Mouse (Mus musculus): ENCODE measurements around the gene Tagln. TPM values are rescaled to one million over a fixed set of nuclear protein-coding genes. Genes with fewer than 3 reads are reported as not detected.
A peak's percentile ranks its signal among the peaks of the same experiment; 100 is the strongest.

The Tagln gene
- 930 TPM for polyA plus RNA-seq (2021)

DNA sequence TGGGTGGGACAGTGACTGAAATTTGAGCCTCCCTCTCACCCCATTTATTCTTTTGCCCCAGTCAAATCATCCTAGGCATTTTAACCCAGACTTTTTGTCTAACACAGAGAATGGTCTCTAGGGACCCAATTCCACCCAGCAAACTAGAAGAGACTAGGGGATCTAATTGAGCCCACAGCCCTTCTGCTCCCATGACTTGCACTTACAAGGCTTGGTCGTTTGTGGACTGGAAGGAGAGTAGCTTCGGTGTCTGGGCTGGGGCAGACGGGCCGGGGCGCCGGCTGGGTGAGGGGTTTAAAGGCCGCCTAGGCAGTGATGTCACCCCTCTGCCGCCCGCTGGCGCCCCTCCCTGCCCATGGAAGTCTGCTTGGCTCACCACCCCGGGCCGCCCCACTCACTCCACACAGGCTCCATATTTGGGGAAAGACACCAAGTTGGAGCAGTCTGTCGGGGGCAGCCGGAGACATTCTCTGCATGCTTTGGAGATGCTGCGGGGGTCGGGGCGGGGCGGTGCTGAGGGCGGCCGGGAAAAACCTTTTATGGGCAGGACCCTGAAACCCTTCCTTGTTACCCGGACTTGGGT lies at the start of gene Tagln:
Gene Tagln (minus strand): TSS at position 431 of the 583 bp plus-strand sequence.
- no peak for DNase-seq (ENCODE audit: low read depth, low spot score)
- ATAC-seq: peak; percentile 32
- no peaks in the 10 kb centered on the region for H3K27me3 ChIP-seq
- POLR2A ChIA-PET: no interaction called here
- no peak for TF ChIP-seq CTCF (IDR thresholded peaks at IDR 0.05)
- CTCF ChIA-PET: interaction anchor here (3.1 kb wide), 1 partner anchor 24 kb away, joined by 13 read pairs; no protein-coding TSS in a partner anchor
- in situ Hi-C loops (cut with MboI; ENCODE audit: low pct_unique_long_range_greater_than_20kb): no loop called here

DNA sequence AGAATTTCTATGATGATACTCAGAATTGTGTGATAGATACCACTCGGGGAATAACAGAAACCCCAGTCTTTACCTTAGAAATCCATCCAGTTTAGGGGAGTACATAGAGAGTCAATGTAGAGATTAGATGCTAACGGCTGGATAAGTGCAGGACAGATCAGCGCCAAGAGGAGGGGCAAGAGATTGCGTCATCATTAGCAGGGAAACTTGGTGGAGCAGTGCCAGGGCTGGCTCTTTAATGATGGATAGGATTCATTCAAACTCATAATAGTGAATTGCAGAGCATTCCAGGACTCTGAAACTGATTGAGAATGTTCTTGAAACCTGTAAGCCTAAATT lies 49.3 kb upstream of the Tagln start:
- in situ Hi-C loops (cut with MboI; ENCODE audit: low pct_unique_long_range_greater_than_20kb): no loop called here
- H3K27me3 ChIP-seq: no peaks in the 10 kb centered on the region
- CTCF ChIA-PET: no interaction called here
- TF ChIP-seq CTCF (IDR thresholded peaks at IDR 0.05): no peak
- DNase-seq (ENCODE audit: low read depth, low spot score) (no peak), ATAC-seq (no peak)
- POLR2A ChIA-PET: no interaction called here

DNA sequence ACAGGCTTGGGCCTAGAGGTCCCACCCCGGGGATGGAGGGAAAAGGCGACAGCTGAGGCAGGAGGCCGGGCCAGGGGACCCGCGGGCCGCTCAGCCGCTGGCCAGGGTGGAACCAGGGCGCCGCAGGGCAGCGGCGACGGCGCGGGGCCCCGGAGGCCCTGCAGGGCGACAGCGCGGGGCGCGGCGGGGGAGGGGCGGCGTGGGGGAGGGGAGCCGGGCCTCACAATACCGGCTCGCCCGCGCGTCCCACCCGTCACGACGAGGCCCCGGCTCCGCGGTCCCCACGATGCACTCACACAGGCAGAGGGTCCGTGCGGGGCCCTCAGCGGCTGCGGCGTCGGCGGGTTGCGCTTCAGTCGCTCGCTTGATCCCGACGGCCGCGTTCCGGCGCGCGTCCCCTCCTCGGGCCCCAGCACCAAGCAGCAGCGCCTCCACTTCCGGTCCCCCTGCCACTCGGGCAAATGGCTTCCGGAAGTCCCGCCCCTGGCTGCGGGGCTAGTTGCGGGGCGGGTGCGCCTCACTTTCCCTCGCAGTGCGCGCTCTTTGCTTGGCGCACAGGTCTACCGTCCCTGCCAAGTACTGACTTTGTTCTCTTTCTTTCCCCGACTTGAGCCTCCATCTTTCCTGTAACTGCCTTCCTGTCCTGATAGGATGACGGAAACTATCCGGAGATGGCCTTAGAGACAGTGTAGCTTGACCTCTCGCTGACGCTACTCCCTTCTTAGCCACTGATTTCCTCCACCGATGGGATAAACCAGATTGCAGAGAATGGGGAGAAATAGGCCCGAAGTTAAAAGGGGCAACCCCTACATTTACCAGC lies 48.8 kb upstream of the Tagln start:
- H3K27me3 ChIP-seq: no peaks in the 10 kb centered on the region
- ChIA-PET CTCF (no interaction called here), POLR2A (no interaction called here)
- in situ Hi-C loops (cut with MboI; ENCODE audit: low pct_unique_long_range_greater_than_20kb): no loop called here
- DNase-seq (ENCODE audit: low read depth, low spot score) (no peak), ATAC-seq (peak; percentile 81)
- TF ChIP-seq CTCF (IDR thresholded peaks at IDR 0.05): no peak

DNA sequence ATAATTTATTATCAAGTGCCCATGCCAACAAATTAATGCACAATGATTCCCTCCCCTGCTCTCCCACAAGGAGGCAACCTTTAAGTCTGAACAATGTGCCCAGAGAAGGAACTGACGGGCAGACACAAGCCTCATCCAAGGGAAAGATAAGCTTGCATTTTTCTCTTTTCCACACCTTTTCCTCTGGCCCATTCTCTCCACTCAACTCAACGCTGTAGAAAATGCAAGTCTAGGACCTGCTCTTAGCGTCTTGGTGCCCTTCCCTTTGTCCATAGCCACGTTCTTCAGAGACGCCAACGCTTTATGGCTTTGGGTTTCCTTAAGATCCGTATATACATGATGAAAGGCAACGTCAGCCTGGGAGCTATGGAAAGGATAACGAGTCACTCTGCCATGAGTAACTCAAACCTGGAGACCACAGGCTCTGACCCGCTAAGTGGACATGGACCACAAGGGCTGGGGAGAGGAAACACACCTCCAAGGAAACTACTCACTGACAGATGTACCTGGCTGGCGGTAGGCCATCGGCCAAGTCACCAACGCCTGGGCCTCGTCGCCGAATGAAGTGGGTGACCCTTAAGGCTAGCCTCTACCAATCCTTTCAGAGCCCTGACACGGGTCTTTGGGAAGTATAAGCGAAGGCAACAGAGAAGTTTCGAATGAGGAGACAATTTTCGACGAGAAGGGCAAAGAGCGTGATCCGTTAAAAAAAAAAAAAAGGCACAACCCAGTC lies 48.0 kb upstream of the Tagln start:
- in situ Hi-C loops (cut with MboI; ENCODE audit: low pct_unique_long_range_greater_than_20kb): no loop called here
- peak; percentile 46 for TF ChIP-seq CTCF (IDR thresholded peaks at IDR 0.05)
- ATAC-seq: no peak
- ChIA-PET CTCF (no interaction called here), POLR2A (interaction anchor here (1.1 kb wide), 1 partner anchor 205 kb away, joined by 4 read pairs; no protein-coding TSS in a partner anchor)
- DNase-seq (ENCODE audit: low read depth, low spot score): no peak
- H3K27me3 ChIP-seq: no peaks in the 10 kb centered on the region

DNA sequence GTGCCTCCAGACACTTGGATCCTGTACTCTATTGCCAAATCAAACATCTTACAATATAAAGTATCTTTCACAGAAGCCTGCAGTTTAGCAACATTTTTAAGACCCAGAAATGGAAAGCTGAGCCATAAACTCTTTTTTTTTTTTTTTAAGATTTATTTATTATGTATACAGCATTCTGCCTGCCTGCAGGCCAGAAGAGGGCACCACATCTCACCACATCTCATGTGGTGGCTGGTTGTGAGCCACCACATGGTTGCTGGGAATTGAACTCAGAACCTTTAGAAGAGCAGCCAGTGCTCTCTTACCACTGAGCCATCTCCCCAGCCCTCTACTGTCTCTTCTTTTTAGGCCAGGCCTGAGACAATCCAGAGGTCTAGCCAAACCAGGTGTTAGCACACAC lies 45.5 kb upstream of the Tagln start:
- in situ Hi-C loops (cut with MboI; ENCODE audit: low pct_unique_long_range_greater_than_20kb): no loop called here
- TF ChIP-seq CTCF (IDR thresholded peaks at IDR 0.05): peak; percentile 47
- ATAC-seq (no peak), DNase-seq (ENCODE audit: low read depth, low spot score) (no peak)
- ChIA-PET CTCF (interaction anchor here (1.1 to 1.5 kb wide), 2 partner anchors 11 to 24 kb away, joined by 3 to 4 read pairs; no protein-coding TSS in a partner anchor), POLR2A (interaction anchor here (1.5 kb wide), 1 partner anchor 15 kb away, joined by 5 read pairs; no protein-coding TSS in a partner anchor)
- H3K27me3 ChIP-seq: no peaks in the 10 kb centered on the region

DNA sequence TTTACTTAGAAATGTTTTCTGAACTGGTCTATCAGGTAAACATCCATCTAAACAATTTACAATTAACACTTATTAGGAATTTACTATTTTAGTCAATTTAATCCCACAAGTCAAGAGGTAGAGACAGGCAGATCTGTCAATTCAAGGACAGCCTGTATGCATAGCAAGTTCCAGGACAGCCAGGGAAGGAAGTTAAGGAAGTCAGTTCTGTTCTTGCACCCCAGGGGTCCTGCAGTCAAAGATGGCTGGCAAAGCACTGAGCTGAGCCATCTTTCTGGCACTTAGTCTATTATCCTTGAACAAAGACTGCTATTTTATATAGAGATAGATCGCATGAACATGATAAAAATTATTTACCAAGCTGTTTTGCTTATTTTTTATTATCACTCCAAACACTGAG lies 44.8 kb upstream of the Tagln start:
- in situ Hi-C loops (cut with MboI; ENCODE audit: low pct_unique_long_range_greater_than_20kb): no loop called here
- POLR2A ChIA-PET: interaction anchor here (1.5 kb wide), 1 partner anchor 14 kb away, joined by 5 read pairs; no protein-coding TSS in a partner anchor
- DNase-seq (ENCODE audit: low read depth, low spot score): no peak

GRCm38 (mm10) chr9:45979778-45980177 lies 43.9 kb upstream of the Tagln start:
- POLR2A ChIA-PET: no interaction called here
- in situ Hi-C loops (cut with MboI; ENCODE audit: low pct_unique_long_range_greater_than_20kb): no loop called here
- no peak for TF ChIP-seq CTCF (IDR thresholded peaks at IDR 0.05)
- no peaks in the 10 kb centered on the region for H3K27me3 ChIP-seq
- CTCF ChIA-PET: interaction anchor here (1.5 kb wide), 1 partner anchor 22 kb away, joined by 4 read pairs; no protein-coding TSS in a partner anchor
- no peak for ATAC-seq
- no peak for DNase-seq (ENCODE audit: low read depth, low spot score)

More for the DNA sequence above, 44.8 kb upstream of the Tagln start:
- CTCF ChIA-PET: interaction anchor here (1.5 kb wide), 1 partner anchor 23 kb away, joined by 4 read pairs; no protein-coding TSS in a partner anchor
- ATAC-seq: no peak
- no peaks in the 10 kb centered on the region for H3K27me3 ChIP-seq
- TF ChIP-seq CTCF (IDR thresholded peaks at IDR 0.05): no peak

DNA sequence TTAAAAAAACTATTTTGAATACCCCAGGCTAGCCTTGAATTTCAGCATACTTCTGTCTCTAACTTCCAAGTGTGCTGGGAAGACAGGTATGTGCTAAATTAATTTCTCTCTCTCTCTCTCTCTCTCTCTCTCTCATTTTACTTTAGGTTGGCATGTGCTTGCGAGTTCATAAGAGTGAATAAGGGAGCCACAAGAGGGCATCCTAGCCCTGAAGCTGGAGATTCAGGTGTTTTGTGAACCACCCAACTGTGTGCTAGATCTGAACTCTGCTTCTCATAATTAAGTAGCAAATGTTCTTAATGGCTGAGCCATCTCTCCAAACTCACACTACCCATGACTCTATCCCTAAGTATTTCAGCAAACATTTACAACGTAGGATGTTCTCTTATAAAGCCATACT lies 41.0 kb upstream of the Tagln start:
- in situ Hi-C loops (cut with MboI; ENCODE audit: low pct_unique_long_range_greater_than_20kb): no loop called here
- no peaks in the 10 kb centered on the region for H3K27me3 ChIP-seq
- no peak for ATAC-seq
- no peak for DNase-seq (ENCODE audit: low read depth, low spot score)
- POLR2A ChIA-PET: no interaction called here
- TF ChIP-seq CTCF (IDR thresholded peaks at IDR 0.05): peak; percentile 38
- CTCF ChIA-PET: interaction anchor here (1.1 to 1.4 kb wide), 2 partner anchors 10 kb away, joined by 4 to 5 read pairs; no protein-coding TSS in a partner anchor

DNA sequence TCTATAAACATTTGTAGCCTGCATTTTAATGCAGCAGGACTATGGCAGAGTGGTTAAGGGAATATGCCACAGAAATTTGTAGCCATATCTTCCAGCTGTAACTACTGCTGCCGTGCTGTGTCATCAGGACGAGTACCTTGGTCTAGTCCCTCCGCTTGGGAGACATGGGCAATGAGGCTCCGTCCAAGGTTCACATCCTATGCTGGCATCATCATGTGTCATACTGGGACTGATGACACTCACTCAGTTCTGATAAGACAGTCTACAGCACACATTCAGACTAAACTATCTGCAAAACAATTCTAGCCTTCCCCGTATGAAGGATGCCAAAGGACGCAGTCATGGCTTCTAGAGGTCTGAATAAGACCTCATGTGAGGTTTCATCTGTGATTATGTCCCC lies 27.7 kb upstream of the Tagln start:
- CTCF ChIA-PET: no interaction called here
- in situ Hi-C loops (cut with MboI; ENCODE audit: low pct_unique_long_range_greater_than_20kb): no loop called here

GRCm38 (mm10) chr9:45961855-45962254 lies 26.0 kb upstream of the Tagln start:
- no peak for TF ChIP-seq CTCF (IDR thresholded peaks at IDR 0.05)
- DNase-seq (ENCODE audit: low read depth, low spot score): no peak
- CTCF ChIA-PET: no interaction called here
- in situ Hi-C loops (cut with MboI; ENCODE audit: low pct_unique_long_range_greater_than_20kb): no loop called here
- POLR2A ChIA-PET: no interaction called here
- H3K27me3 ChIP-seq: no peaks in the 10 kb centered on the region
- no peak for ATAC-seq

More for the DNA sequence above, 27.7 kb upstream of the Tagln start:
- no peak for TF ChIP-seq CTCF (IDR thresholded peaks at IDR 0.05)
- no peak for ATAC-seq
- no peak for DNase-seq (ENCODE audit: low read depth, low spot score)
- POLR2A ChIA-PET: no interaction called here
- H3K27me3 ChIP-seq: no peaks in the 10 kb centered on the region

DNA sequence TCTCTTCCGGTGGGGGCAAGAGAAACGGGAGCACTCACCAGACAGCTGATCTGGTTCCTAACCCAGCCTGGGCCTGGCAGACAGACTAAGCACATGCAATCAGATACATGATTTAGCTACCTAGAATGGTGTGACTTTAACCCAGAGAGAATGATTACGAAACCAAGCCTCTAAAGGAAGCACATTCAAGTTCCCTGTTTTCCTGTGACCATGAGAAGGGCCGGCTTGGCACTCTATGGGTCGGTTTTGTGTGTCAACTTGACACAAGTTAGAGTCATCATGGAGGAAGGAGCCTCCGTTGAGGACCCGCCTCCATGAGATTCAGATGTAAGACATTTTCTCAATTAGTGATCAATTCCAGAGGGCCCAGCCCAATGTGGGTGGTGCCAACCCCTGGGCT lies 23.8 kb upstream of the Tagln start:
- H3K27me3 ChIP-seq: no peaks in the 10 kb centered on the region
- ChIA-PET POLR2A (no interaction called here), CTCF (no interaction called here)
- DNase-seq (ENCODE audit: low read depth, low spot score): no peak
- no peak for TF ChIP-seq CTCF (IDR thresholded peaks at IDR 0.05)
- in situ Hi-C loops (cut with MboI; ENCODE audit: low pct_unique_long_range_greater_than_20kb): no loop called here
- ATAC-seq: no peak

All from Patski (cell line).